Mouse (Mus musculus) small intestine, adult 2 months (tissue): ENCODE measurements around the gene Lonp1. TPM values are rescaled to one million over a fixed set of nuclear protein-coding genes. Genes with fewer than 3 reads are reported as not detected.
A peak's percentile ranks its signal among the peaks of the same experiment; 100 is the strongest.

Experiments used
- H3K27ac ChIP-seq: fragments of 200-500 bp; 2 replicates; pipeline ENCODE4 v1.5.1; 2012; ENCODE audit warnings: low read depth, low read length, control low read depth, inconsistent platforms; ENCODE audit not compliant: insufficient read depth
- H3K27me3 ChIP-seq: fragments of 200-500 bp; 2 replicates; pipeline ENCODE4 v1.6.1; 2012; ENCODE audit warnings: mild to moderate bottlenecking, moderate library complexity, low read length, inconsistent platforms; ENCODE audit not compliant: control insufficient read depth, insufficient read depth
- H3K36me3 ChIP-seq: fragments of 200-500 bp; 2 replicates; pipeline ENCODE4 v1.6.1; 2012; ENCODE audit warnings: mild to moderate bottlenecking, low read length, control low read depth, inconsistent platforms; ENCODE audit not compliant: control insufficient read depth, insufficient read depth
- H3K4me1 ChIP-seq: fragments of 200-500 bp; 2 replicates; pipeline ENCODE4 v1.6.1; 2012; ENCODE audit warnings: low read length, inconsistent platforms, mixed read lengths; ENCODE audit not compliant: control insufficient read depth, insufficient read depth, insufficient read length
- H3K4me3 ChIP-seq: fragments of 200-500 bp; 2 replicates; pipeline ENCODE4 v1.5.1; 2012; ENCODE audit warnings: low read depth, mild to moderate bottlenecking, control low read depth, inconsistent platforms, low read length, moderate library complexity
- CTCF ChIP-seq: fragments of 200-500 bp; IDR thresholded peaks from 2 replicates; pipeline ENCODE4 v1.5.1; 2012; ENCODE audit warnings: low read depth, mild to moderate bottlenecking, control low read depth, inconsistent platforms, low read length, moderate library complexity, mixed read lengths; ENCODE audit not compliant: insufficient replicate concordance, insufficient read length; ENCODE audit errors: extremely low read depth
- POLR2A ChIP-seq: fragments of 200-500 bp; IDR thresholded peaks from 2 replicates; pipeline ENCODE4 v1.6.1; 2012; ENCODE audit warnings: low read depth, mild to moderate bottlenecking, control low read depth, inconsistent platforms, low read length, moderate library complexity
- whole genome bisulfite sequencing: fragments of 180-500 bp; shearing (Covaris S2); methylation state at CpG from one replicate; pipeline ENCODE4 v1.1.7; 2018; 5-methylcytosine and 5-hydroxymethylcytosine counted together
- polyA plus RNA-seq: library from polyadenylated mRNA; depleted of rRNA; stranded (reverse); fragments of >200 nt; gene quantifications from 2 replicates; pipeline ENCODE4 v1.2.3, GENCODE M21; 2012

The Lonp1 gene
- polyA plus RNA-seq, 1 experiment = 55.7 TPM

- Histone ChIP-seq H3K4me3 (peak within 1 kb of the TSS; percentile 95), H3K4me1 (peaks cover 19% of the 10 kb centered on the region), H3K27ac (peak within 1 kb of the TSS; percentile 93), H3K36me3 (peaks cover 45% of the 10 kb centered on the region), H3K27me3 (no peaks in the 10 kb centered on the region)
- TF ChIP-seq POLR2A (peak; percentile 81), CTCF (no peak)
- under 1% methylated on average over 100 of the region's 101 CpGs for WGBS
Observed at GRCm38 (mm10) chr17:56584257-56585130, 42.2 kb downstream of the Lonp1 start, which contains the start of the genes Safb2 and Safb. Safb2 (minus strand) TSS chr17:56584585. Safb (plus strand) TSS chr17:56584825.

GRCm38 (mm10) chr17:56583611-56584256 is 43.0 kb downstream of the Lonp1 start:
- TF ChIP-seq CTCF (no peak), POLR2A (no peak)
- Histone ChIP-seq H3K4me3 (peak overlapping the region; percentile 89), H3K4me1 (peaks cover 19% of the 10 kb centered on the region), H3K27ac (peak overlapping the region; percentile 93), H3K27me3 (no peaks in the 10 kb centered on the region), H3K36me3 (peaks cover 42% of the 10 kb centered on the region)
- WGBS = under 1% methylated on average over 33 of the region's 33 CpGs

GRCm38 (mm10) chr17:56583071-56583470 is 43.6 kb downstream of the Lonp1 start:
- H3K36me3 ChIP-seq = peaks cover 44% of the 10 kb centered on the region
- no peak for TF ChIP-seq CTCF
- TF ChIP-seq POLR2A = no peak

GRCm38 (mm10) chr17:56572939-56573338 is 53.7 kb downstream of the Lonp1 start:
- H3K36me3 ChIP-seq = peaks cover 78% of the 10 kb centered on the region
- TF ChIP-seq CTCF (no peak), POLR2A (no peak)
- no peaks in the 10 kb centered on the region for H3K27me3 ChIP-seq
- H3K4me3 ChIP-seq = no peak overlapping the region
- H3K4me1 ChIP-seq = peaks cover 15% of the 10 kb centered on the region; the same call in 1 of the 2 replicates
- 63% methylated on average over 3 of the region's 3 CpGs for WGBS
- peak overlapping the region; percentile 25; the same call in 1 of the 2 replicates for H3K27ac ChIP-seq

More at GRCm38 (mm10) chr17:56583071-56583470, 43.6 kb downstream of the Lonp1 start:
- Histone ChIP-seq H3K27me3 (no peaks in the 10 kb centered on the region), H3K4me1 (peaks cover 19% of the 10 kb centered on the region), H3K4me3 (peak overlapping the region; percentile 89), H3K27ac (no peak overlapping the region)
- WGBS = 43% methylated on average over 1 of the region's 1 CpGs

GRCm38 (mm10) chr17:56572154-56572553 is 54.5 kb downstream of the Lonp1 start:
- H3K4me1 ChIP-seq = peaks cover 15% of the 10 kb centered on the region; the same call in 1 of the 2 replicates
- TF ChIP-seq CTCF (no peak), POLR2A (no peak)
- H3K36me3 ChIP-seq = peaks cover 78% of the 10 kb centered on the region
- H3K27me3 ChIP-seq = no peaks in the 10 kb centered on the region
- H3K27ac ChIP-seq = peak overlapping the region; percentile 21; the same call in 1 of the 2 replicates
- 6% methylated on average over 1 of the region's 1 CpGs for WGBS
- H3K4me3 ChIP-seq = no peak overlapping the region

- peaks cover 83% of the 10 kb centered on the region for H3K36me3 ChIP-seq
- no peaks in the 10 kb centered on the region for H3K27me3 ChIP-seq
Observed at GRCm38 (mm10) chr17:56570287-56570686, 56.4 kb downstream of the Lonp1 start.

GRCm38 (mm10) chr17:56567370-56567769 is 59.3 kb downstream of the Lonp1 start:
- 84% methylated on average over 4 of the region's 4 CpGs for WGBS
- Histone ChIP-seq H3K27me3 (no peaks in the 10 kb centered on the region), H3K27ac (no peak overlapping the region), H3K36me3 (peaks cover 91% of the 10 kb centered on the region), H3K4me3 (no peak overlapping the region), H3K4me1 (no peaks in the 10 kb centered on the region; the same call in 1 of the 2 replicates)
- TF ChIP-seq CTCF (no peak), POLR2A (no peak)

More at GRCm38 (mm10) chr17:56570287-56570686, 56.4 kb downstream of the Lonp1 start:
- Histone ChIP-seq H3K4me3 (no peak overlapping the region), H3K27ac (no peak overlapping the region), H3K4me1 (peaks cover 15% of the 10 kb centered on the region; the same call in 1 of the 2 replicates)
- WGBS = 90% methylated on average over 4 of the region's 4 CpGs
- no peak for TF ChIP-seq CTCF
- TF ChIP-seq POLR2A = no peak
